Mouse (Mus musculus): Measurements from ENCODE around the gene Irf9. TPM values are rescaled to one million over a fixed set of nuclear protein-coding genes. Genes with fewer than 3 reads are reported as not detected.

The Irf9 gene
- polyA plus RNA-seq, 2 experiments from 2014 or later, result 129 to 164 TPM

DNA sequence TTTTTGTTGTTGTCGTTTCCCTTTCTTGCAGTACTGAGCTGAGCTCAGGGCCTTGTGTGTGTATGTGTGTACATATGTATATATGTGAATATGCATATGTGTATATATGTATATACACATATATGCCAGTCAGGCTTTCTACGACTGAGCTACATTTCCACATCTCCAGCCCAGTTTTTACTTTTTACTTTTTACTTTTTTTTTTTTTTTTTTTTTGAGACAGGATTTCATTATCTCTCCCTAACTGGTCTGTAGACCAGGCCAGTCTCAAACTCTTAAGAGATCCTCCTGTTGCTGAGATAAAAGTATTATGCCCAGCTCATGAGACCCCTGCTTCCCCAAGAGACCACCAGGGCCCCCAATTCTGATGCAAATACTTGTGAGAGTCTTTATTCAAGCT is 13.5 kb downstream of the Irf9 start:
- ATAC-seq, result no peak

- ATAC-seq, result peak; percentile 36
Observed at GRCm38 (mm10) chr14:55617822-55618221, 14.5 kb downstream of the Irf9 start, which contains the start of gene Rec8. Gene Rec8, plus strand, starts transcription at chr14:55618037.

- ATAC-seq, result no peak
Observed at GRCm38 (mm10) chr14:55618486-55619195, 15.3 kb downstream of the Irf9 start.

GRCm38 (mm10) chr14:55628077-55628827 is 24.9 kb downstream of the Irf9 start:
- no peak for ATAC-seq

DNA sequence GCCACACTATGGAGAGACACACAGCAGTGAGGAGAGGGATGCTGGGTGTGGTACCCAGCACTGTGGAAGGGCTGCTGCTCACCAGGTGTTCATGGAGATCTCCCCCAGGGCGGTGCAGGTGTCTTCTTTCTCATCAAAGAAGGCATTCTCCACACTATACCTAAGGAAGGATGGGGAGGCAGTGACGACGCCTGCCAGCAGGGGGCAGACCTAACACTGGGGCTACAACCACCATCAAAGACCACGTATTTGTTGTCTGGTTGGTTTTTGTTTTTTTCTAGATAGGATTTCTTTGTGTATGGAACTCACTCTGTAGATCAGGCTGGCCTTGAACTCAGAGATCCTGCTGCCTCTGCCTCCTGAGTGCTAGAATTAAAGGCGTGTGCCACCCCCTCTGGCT is 25.9 kb downstream of the Irf9 start:
- ATAC-seq, result peak; percentile 72

DNA sequence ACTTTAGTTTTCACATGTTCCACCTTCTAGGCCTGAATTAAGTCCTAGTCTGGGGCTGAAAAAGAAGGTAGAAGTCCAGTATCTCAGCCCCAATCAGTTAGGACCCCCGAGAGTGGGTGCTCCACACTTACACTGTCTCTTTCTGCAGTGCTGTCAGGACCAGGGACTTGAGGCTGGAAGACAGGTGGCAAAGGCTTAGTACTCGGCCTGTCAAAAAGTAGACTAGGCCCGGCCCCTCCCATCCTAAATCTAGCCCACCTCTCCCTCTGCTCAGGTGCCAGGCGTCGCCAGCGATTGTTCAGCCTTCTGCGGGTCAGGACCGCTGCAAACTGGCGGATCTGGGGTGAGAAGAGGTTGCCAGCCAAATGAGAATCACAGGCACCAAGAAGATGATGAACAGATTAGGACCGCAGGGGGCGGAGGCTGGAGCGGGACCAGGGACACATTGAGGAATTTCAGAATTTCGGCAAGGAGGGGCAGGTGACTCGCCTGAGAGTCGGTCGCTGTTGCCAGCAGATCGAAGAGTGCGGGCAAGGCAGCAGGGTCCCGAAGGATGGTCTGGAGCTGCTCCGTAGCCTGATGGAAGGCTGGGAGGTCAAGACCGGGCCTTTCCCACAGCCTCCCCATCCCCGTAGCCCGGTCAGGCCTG is 31.6 kb downstream of the Irf9 start:
- no peak for ATAC-seq

- ATAC-seq, result peak; percentile 99
Observed at GRCm38 (mm10) chr14:55635523-55636007, 32.2 kb downstream of the Irf9 start, which contains the start of gene Ipo4. Gene Ipo4, minus strand, starts transcription at chr14:55635957.

- no peak for ATAC-seq
Observed at GRCm38 (mm10) chr14:55637795-55638194, 34.4 kb downstream of the Irf9 start, which contains the start of gene Gm49378. Gene Gm49378, minus strand, starts transcription at chr14:55637895.

- ATAC-seq, result no peak
Observed at GRCm38 (mm10) chr14:55640816-55641215, 37.4 kb downstream of the Irf9 start.

- ATAC-seq, result no peak
Observed at GRCm38 (mm10) chr14:55641291-55641690, 37.9 kb downstream of the Irf9 start.

DNA sequence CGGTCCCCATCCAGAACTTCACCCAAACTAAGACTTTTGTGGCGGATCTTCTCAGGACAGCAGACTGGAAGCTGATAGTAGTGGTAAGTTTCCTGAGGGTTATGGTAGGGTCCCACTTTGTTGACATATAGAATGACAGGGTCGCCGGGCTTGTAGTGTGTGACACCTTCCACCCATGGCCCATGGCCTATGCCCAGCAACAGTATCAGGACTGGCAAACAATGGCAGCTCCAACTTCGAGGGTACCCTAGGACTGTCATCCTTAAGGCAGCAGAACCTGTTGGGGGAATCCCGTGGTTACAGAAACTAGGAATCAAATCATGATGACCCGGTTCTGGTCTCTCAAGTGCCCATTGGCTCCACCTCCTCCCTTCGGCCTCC is 39.3 kb downstream of the Irf9 start:
- ATAC-seq, result no peak

- peak; percentile 68 for ATAC-seq
Observed at GRCm38 (mm10) chr14:55643060-55643907, 39.9 kb downstream of the Irf9 start, which contains the start of gene Tm9sf1. Gene Tm9sf1, minus strand, starts transcription at chr14:55643806.

DNA sequence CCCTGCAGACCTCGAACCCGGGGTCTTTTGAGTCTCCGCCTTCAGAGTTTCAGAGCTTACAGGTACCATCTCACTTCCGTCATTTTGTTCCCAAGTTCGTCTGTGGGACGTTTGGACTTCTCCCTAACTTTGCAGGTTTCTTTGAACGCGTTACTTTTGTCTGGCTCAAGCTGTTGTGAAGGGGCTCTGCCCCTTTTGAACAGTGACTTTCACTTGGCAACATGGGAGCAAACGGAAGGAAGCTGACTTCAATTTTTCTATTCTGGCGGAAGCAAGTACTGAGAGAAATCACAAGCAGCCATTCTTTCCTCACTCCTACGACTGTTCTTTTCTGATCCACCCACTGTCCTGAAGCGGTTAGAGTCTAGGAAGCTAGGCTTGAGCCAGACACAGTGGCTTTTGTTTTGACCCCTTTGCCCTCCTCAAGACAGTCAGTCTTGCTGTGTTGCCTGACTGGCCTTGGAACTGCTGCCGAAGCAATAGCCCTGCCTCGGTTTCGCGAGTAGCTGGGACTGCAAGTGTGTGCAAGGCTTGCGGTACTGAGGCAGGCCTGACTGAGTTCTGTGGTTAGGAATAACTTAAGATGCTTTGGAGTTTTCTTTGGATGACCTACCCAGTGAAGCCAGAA is 41.0 kb downstream of the Irf9 start:
- peak; percentile 31 for ATAC-seq

DNA sequence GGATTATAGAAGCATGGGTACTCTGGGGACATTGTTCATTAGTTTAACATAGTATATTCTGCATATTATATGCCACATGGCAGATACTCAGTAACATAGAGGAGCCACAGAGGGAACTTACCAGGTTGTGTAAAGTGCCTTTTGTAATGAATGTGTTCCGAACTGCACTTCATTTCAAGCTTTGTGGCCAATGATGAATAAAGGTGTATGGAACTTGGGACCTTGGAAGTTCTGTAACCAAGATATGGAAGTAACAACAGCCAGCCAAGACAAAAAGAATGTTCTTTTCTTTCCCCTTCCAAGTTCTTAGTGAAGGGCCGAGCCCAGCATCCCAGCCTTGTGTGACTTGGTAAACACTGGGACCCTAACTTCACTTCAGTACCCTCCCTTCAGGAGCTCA is 46.5 kb downstream of the Irf9 start, which contains the start of gene Tssk4:
TSS of gene Tssk4 (plus strand) at position 301 of the 400 bp plus-strand sequence.
- no peak for ATAC-seq

DNA sequence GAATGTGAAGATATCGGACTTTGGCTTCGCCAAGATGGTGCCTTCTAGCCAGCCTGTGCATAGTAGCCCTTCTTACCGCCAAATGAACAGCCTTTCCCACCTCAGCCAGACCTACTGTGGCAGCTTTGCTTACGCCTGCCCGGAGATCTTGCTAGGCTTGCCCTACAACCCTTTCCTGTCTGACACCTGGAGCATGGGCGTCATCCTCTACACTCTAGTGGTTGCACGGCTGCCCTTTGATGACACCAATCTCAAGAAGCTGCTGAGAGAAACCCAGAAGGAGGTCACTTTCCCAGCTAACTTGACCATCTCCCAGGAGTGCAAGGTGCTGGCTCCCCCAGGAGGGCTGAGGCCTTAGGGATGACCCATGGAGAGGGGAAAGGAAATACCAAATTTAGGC is 48.2 kb downstream of the Irf9 start:
- no peak for ATAC-seq

- no peak for ATAC-seq
Observed at GRCm38 (mm10) chr14:55656935-55657334, 53.6 kb downstream of the Irf9 start.

DNA sequence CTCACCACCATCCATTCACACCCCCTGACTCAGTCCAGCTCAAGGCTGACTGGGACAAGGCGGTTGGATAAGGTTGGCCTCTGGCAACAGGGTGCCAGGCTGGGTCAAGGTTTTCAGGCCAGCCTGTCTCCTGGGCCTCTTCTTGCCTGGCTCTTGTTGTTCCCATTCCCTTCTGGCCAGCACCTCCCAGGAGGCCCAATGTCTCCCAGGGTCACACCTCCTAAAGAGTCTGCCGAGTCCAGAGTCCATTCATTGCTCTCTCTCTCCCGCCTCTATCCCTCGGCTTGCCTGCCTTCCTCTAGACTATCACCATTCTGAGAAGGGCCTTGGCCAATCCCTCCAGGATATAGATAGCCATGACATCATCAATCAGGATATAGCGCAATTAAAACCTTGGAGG is 54.6 kb downstream of the Irf9 start:
- ATAC-seq, result no peak

Data from activated CD4-positive, CD25-positive, alpha-beta regulatory T cell, adult 4 months (primary cell).